Mouse (Mus musculus) B cell, adult 2 months (primary cell): ENCODE measurements around the gene Slc39a7.

ENCODE experiments used
- DNase-seq, 2 experiments: peaks; one replicate each; pipeline ENCODE4 v3.0.0; 2022

Slc39a7 gene

GRCm38 (mm10) chr17:34031465-34032173 is at the start of gene Slc39a7, which contains the start of gene Rxrb:
Gene Slc39a7 (minus strand): TSS chr17:34031682.
Gene Rxrb (plus strand): TSS chr17:34031812.
- DNase-seq, result peak; percentile 99

- peak; percentile 44 to 54 for DNase-seq
Observed at GRCm38 (mm10) chr17:34079621-34080020, 48.1 kb upstream of the Slc39a7 start.

- DNase-seq, result no peak
Observed at GRCm38 (mm10) chr17:34079002-34079401, 47.5 kb upstream of the Slc39a7 start.

- no peak for DNase-seq
Observed at GRCm38 (mm10) chr17:34078148-34078547, 46.7 kb upstream of the Slc39a7 start.

GRCm38 (mm10) chr17:34077549-34077948 is 46.1 kb upstream of the Slc39a7 start:
- peak; percentile 84 for DNase-seq

- DNase-seq, result peak; percentile 89
Observed at GRCm38 (mm10) chr17:34075271-34075670, 43.8 kb upstream of the Slc39a7 start.

- DNase-seq, result peak; percentile 52 to 53
Observed at GRCm38 (mm10) chr17:34072091-34072490, 40.6 kb upstream of the Slc39a7 start.

GRCm38 (mm10) chr17:34068864-34069263 is 37.4 kb upstream of the Slc39a7 start:
- no peak for DNase-seq

GRCm38 (mm10) chr17:34057224-34057623 is 25.7 kb upstream of the Slc39a7 start:
- no peak for DNase-seq

GRCm38 (mm10) chr17:34047404-34048050 is 16.0 kb upstream of the Slc39a7 start:
- DNase-seq, result peak; percentile 57 to 59

GRCm38 (mm10) chr17:34045941-34046340 is 14.5 kb upstream of the Slc39a7 start:
- no peak for DNase-seq

- no peak for DNase-seq
Observed at GRCm38 (mm10) chr17:34039562-34040450, 8.3 kb upstream of the Slc39a7 start.

GRCm38 (mm10) chr17:34038878-34039561 is 7.5 kb upstream of the Slc39a7 start, which contains the start of gene Col11a2:
Gene Col11a2 (plus strand): TSS chr17:34039437.
- no peak for DNase-seq

GRCm38 (mm10) chr17:34038440-34038839 is 7.0 kb upstream of the Slc39a7 start:
- no peak for DNase-seq

GRCm38 (mm10) chr17:34037241-34037640 is 5.8 kb upstream of the Slc39a7 start:
- no peak for DNase-seq

- no peak for DNase-seq
Observed at GRCm38 (mm10) chr17:34036647-34037046, 5.2 kb upstream of the Slc39a7 start.

- no peak for DNase-seq
Observed at GRCm38 (mm10) chr17:34035517-34035916, 4.0 kb upstream of the Slc39a7 start.

GRCm38 (mm10) chr17:34034064-34034463 is 2.6 kb upstream of the Slc39a7 start:
- DNase-seq, result peak; percentile 89 to 90

GRCm38 (mm10) chr17:34033441-34033840 is 2.0 kb upstream of the Slc39a7 start:
- no peak for DNase-seq

GRCm38 (mm10) chr17:34032806-34033205 is 1.3 kb upstream of the Slc39a7 start:
- peak; percentile 49 to 59 for DNase-seq

GRCm38 (mm10) chr17:34032174-34032632 is 721 bp upstream of the Slc39a7 start:
- peak; percentile 65 to 73 for DNase-seq

GRCm38 (mm10) chr17:34030861-34031326 is 588 bp downstream of the Slc39a7 start:
- peak in 1 of 2 experiments; percentile 8 for DNase-seq
